Mouse (Mus musculus) urinary bladder, postnatal 14 days (tissue): ENCODE measurements at regions not wholly inside any gene's neighbourhood (a gene's known extent, or its start where the extent isn't known, plus 50 kb on each side); places are given as distances from the start of the nearest gene placed in this dataset.

ENCODE experiments used
- DNase-seq: peaks from one replicate; pipeline ENCODE4 v3.0.0; 2021; ENCODE audit warnings: low spot score

GRCm38 (mm10) chr19:32881443-32881842, 124.1 kb downstream of the Pten start:
- no peak for DNase-seq

GRCm38 (mm10) chr19:32884279-32884678, 127.0 kb downstream of the Pten start:
- DNase-seq, result no peak

GRCm38 (mm10) chr19:32885481-32886131, 128.3 kb downstream of the Pten start:
- DNase-seq, result no peak

GRCm38 (mm10) chr19:32887190-32887589, 129.9 kb downstream of the Pten start:
- no peak for DNase-seq

GRCm38 (mm10) chr19:32888616-32889305, 131.5 kb downstream of the Pten start:
- DNase-seq, result no peak

- no peak for DNase-seq
Observed at GRCm38 (mm10) chr19:32890801-32891200, 133.5 kb downstream of the Pten start.

GRCm38 (mm10) chr19:32892469-32892868, 135.2 kb downstream of the Pten start:
- no peak for DNase-seq

- DNase-seq, result no peak
Observed at GRCm38 (mm10) chr19:32903454-32904108, 146.3 kb downstream of the Pten start.

- DNase-seq, result no peak
Observed at GRCm38 (mm10) chr19:32904517-32904916, 147.2 kb downstream of the Pten start.

- DNase-seq, result no peak
Observed at GRCm38 (mm10) chr19:32905901-32906431, 148.7 kb downstream of the Pten start.

- DNase-seq, result no peak
Observed at GRCm38 (mm10) chr19:32906820-32907219, 149.5 kb downstream of the Pten start.

GRCm38 (mm10) chr19:32910050-32910462, 152.8 kb downstream of the Pten start:
- DNase-seq, result no peak

- no peak for DNase-seq
Observed at GRCm38 (mm10) chr19:32912323-32912722, 155.0 kb downstream of the Pten start.

GRCm38 (mm10) chr19:32916507-32917280, 159.4 kb downstream of the Pten start:
- no peak for DNase-seq

- no peak for DNase-seq
Observed at GRCm38 (mm10) chr19:32921021-32921420, 163.7 kb downstream of the Pten start.

- no peak for DNase-seq
Observed at GRCm38 (mm10) chr19:32923911-32924310, 166.6 kb downstream of the Pten start.

- no peak for DNase-seq
Observed at GRCm38 (mm10) chr19:32925628-32926505, 168.6 kb downstream of the Pten start.

- DNase-seq, result no peak
Observed at GRCm38 (mm10) chr19:32926571-32926970, 169.3 kb downstream of the Pten start.

- DNase-seq, result no peak
Observed at GRCm38 (mm10) chr19:32933676-32934075, 176.4 kb downstream of the Pten start.

GRCm38 (mm10) chr19:32935638-32936037, 178.3 kb downstream of the Pten start:
- no peak for DNase-seq

- DNase-seq, result no peak
Observed at GRCm38 (mm10) chr19:32937591-32937990, 180.3 kb downstream of the Pten start.
